Mouse (Mus musculus) forebrain, postnatal 0 days (tissue): ENCODE results near the gene Pabpc1l. TPM values are rescaled to one million over a fixed set of nuclear protein-coding genes. Genes with fewer than 3 reads are reported as not detected.

Source experiments
- ATAC-seq: fragments of 200-750 bp; cut with Nextera tagmentation; 2 replicates; pipeline ENCODE4 v1.8.0; 2017; ENCODE audit warnings: mild to moderate bottlenecking, moderate library complexity
- DNase-seq: peaks from one replicate; pipeline ENCODE4 v3.0.0-alpha.2; 2015
- H3K27ac ChIP-seq: fragments of 300-500 bp; sonication (generic); 2 replicates; pipeline ENCODE4 v1.5.1; 2014; ENCODE audit warnings: low read depth, mild to moderate bottlenecking, antibody characterized with exemption, low read length, moderate library complexity, mixed read lengths
- H3K27me3 ChIP-seq: fragments of 300-500 bp; sonication (generic); 2 replicates; pipeline ENCODE4 v1.6.1; 2014; ENCODE audit warnings: mild to moderate bottlenecking, low read length, mixed read lengths; ENCODE audit not compliant: insufficient read depth
- H3K36me3 ChIP-seq: fragments of 300-500 bp; sonication (generic); 2 replicates; pipeline ENCODE4 v1.6.1; 2014; ENCODE audit warnings: mild to moderate bottlenecking, moderate library complexity; ENCODE audit not compliant: insufficient read depth
- H3K4me1 ChIP-seq: fragments of 300-500 bp; sonication (generic); 2 replicates; pipeline ENCODE4 v1.6.1; 2014; ENCODE audit warnings: antibody characterized with exemption; ENCODE audit not compliant: insufficient read depth
- H3K4me2 ChIP-seq: fragments of 300-500 bp; sonication (generic); 2 replicates; pipeline ENCODE4 v1.6.1; 2014; ENCODE audit warnings: low read depth, mild to moderate bottlenecking, moderate library complexity
- H3K4me3 ChIP-seq: fragments of 300-500 bp; sonication (generic); 2 replicates; pipeline ENCODE4 v1.5.1; 2014; ENCODE audit warnings: low read depth, low read length, mixed read lengths
- H3K9ac ChIP-seq: fragments of 300-500 bp; sonication (generic); 2 replicates; pipeline ENCODE4 v1.6.1; 2014; ENCODE audit warnings: mild to moderate bottlenecking
- H3K9me3 ChIP-seq: fragments of 300-500 bp; sonication (generic); 2 replicates; pipeline ENCODE4 v1.6.1; 2016; ENCODE audit warnings: low read length
- CTCF ChIP-seq: sonication (generic); IDR thresholded peaks from 2 replicates; pipeline ENCODE4 v1.5.1; 2016; ENCODE audit warnings: antibody characterized with exemption, control low read depth, low read depth
- WGBS: fragments of 180-500 bp; shearing (Covaris S2); extraction: QIAGEN DNeasy Blood & Tissue Kit; methylation state at CpG from one replicate; pipeline ENCODE4 v1.1.7; 2014; 5-methylcytosine and 5-hydroxymethylcytosine counted together
- polyA plus RNA-seq: library from polyadenylated mRNA; unstranded; fragments of >200 nt; fragmentation: Nextera tagmentation; extraction: Ambion mirVana; gene quantifications from 2 replicates; pipeline ENCODE4 v1.2.1, GENCODE M21; 2015
- total RNA-seq: library from RNA; depleted of rRNA; stranded (reverse); fragments of >200 nt; gene quantifications from 2 replicates; pipeline ENCODE4 v1.2.3, GENCODE M21; 2014

The Pabpc1l gene
- total and polyA plus RNA-seq, 2 experiments from 2014 or later = 0.71 to 2.6 TPM

DNA sequence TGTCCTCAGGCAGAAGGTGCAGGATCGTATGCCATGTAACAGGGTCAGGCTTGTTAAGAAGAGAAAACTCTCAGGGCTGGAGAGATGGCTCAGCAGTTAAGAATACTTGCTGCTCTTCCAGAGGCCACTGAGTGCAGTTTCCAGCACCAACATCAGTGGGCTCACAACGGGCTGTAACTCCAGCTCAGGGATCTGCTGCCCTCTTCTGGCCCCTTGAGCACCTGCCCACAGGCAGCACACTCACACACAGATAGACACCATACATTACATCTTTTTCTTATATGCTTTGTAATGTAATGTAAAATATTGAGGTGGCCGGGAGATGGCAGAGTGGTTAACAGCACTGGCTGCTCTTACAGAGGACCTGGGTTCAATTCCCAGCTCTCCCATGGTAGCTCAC lies 7.7 kb downstream of the Pabpc1l start:
- Histone ChIP-seq H3K27me3 (no peaks in the 10 kb centered on the region), H3K36me3 (no peaks in the 10 kb centered on the region), H3K4me2 (no peak overlapping the region), H3K9me3 (no peaks in the 10 kb centered on the region), H3K9ac (no peak overlapping the region), H3K4me3 (no peak overlapping the region), H3K27ac (no peak overlapping the region), H3K4me1 (no peaks in the 10 kb centered on the region)
- no peak for DNase-seq
- 89% methylated on average over 3 of the region's 3 CpGs for WGBS
- ATAC-seq = no peak
- no peak for TF ChIP-seq CTCF

DNA sequence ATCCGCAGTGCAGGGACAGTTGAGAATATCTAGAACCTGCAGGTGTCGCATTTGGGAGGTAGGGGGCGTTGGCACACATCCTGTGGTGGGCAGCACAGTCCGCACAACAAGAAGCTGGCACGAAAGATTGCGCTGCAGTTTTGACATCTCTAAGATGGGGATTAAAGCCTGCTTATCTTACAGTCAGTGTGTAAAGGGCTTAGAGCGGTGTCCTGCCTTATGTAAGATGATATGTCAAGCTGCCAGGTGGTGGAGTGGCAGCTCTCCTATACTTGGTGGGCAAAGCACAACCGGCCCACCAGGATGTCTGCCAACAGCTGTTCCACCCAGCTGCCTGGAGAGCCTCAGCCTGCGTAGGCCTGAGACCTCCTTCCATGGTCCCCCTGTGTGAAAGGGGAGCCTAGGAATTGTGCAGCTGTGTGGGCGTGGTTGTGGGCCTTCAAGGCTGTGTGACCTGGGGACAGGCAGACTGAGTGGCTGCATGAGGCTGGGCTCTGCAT lies 11.3 kb downstream of the Pabpc1l start:
- no peak for DNase-seq
- whole genome bisulfite sequencing = 51% methylated on average over 10 of the region's 10 CpGs
- Histone ChIP-seq H3K27me3 (no peaks in the 10 kb centered on the region), H3K27ac (no peak overlapping the region), H3K4me3 (no peak overlapping the region), H3K36me3 (no peaks in the 10 kb centered on the region), H3K9ac (no peak overlapping the region), H3K4me1 (no peaks in the 10 kb centered on the region), H3K4me2 (no peak overlapping the region), H3K9me3 (no peaks in the 10 kb centered on the region)
- TF ChIP-seq CTCF = no peak
- no peak for ATAC-seq

DNA sequence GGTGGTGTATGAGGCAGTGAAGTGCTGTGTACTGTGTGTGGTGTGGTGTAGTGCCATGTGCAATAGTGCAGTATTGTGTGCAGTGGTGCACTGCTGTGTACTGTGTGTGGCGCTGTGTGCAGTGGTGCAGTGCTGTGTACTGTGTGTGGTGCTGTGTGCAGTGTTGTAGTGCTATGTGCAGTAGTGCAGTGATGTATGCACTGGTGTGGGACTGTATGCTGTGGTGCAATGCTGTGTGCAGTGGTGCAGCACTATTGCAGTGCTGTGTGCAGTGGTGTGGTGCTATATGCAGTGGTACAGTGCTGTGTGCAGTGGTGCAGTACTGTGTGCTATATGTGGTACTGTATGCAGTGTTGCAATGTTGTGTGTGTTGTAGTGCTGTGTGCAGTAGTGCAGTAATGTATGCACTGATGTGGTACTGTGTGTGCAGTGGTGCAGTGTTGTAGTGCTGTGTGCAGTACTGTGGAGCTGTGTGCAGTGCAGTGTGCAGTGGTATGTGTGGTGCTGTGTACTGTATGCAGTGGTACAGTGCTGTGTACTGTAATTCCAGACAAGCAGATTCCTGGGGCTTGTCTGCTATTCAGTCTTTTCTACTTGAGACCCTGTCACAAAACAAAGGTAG lies 13.3 kb downstream of the Pabpc1l start:
- Histone ChIP-seq H3K4me1 (no peaks in the 10 kb centered on the region), H3K27ac (no peak overlapping the region), H3K9ac (no peak overlapping the region), H3K4me2 (no peak overlapping the region), H3K4me3 (no peak overlapping the region), H3K9me3 (no peaks in the 10 kb centered on the region), H3K27me3 (no peaks in the 10 kb centered on the region), H3K36me3 (no peaks in the 10 kb centered on the region)
- DNase-seq = no peak
- TF ChIP-seq CTCF = no peak
- WGBS = 93% methylated on average over 1 of the region's 1 CpGs
- peak; percentile 36 for ATAC-seq

DNA sequence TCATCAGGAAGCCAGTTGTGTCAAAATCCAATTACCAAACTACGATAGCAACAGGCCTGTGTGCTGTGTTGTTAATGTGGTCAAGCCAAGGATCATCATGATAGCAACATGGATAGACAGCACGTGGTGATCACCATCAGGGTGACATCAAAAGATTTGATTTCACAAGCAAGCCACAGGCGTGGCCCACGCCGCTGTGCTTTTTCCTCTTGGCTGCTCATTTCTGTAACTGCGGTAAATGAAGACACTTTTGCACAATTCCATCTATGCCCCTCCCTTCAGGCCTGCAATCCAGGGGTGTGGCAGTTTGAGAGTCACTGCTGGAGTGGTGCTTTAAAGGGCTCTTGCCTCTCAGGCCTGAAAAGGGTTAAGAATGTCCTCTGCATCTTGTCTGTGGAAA lies 15.7 kb downstream of the Pabpc1l start:
- Histone ChIP-seq H3K4me2 (no peak overlapping the region), H3K4me3 (no peak overlapping the region), H3K9ac (no peak overlapping the region), H3K4me1 (no peaks in the 10 kb centered on the region), H3K27ac (no peak overlapping the region), H3K36me3 (no peaks in the 10 kb centered on the region), H3K9me3 (no peaks in the 10 kb centered on the region), H3K27me3 (no peaks in the 10 kb centered on the region)
- DNase-seq = no peak
- WGBS = 86% methylated on average over 6 of the region's 6 CpGs
- TF ChIP-seq CTCF = no peak
- no peak for ATAC-seq

DNA sequence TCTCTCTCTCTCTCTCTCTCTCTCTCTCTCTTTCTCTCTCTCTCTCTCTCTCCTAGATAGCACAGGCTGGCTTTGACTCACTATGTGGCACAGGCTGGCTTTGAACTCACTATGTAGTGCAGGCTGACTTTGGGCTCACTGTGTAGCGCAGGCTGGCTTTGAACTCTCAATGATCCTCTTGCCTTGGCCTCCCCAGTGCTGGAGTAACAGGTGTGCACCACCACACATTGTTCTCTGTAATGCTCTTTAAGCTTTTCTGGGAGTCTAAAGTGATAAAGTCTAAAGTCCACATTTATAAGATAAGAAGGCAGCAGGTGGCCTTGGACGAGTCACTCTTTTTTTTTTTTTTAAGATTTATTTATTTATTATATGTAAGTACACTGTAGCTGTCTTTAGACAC lies 16.3 kb downstream of the Pabpc1l start:
- no peak for ATAC-seq
- no peak overlapping the region for H3K9ac ChIP-seq
- WGBS = 91% methylated on average over 2 of the region's 2 CpGs
- no peaks in the 10 kb centered on the region for H3K27me3 ChIP-seq
- H3K36me3 ChIP-seq = no peaks in the 10 kb centered on the region
- H3K4me3 ChIP-seq = no peak overlapping the region
- no peak overlapping the region for H3K27ac ChIP-seq
- no peak for DNase-seq
- no peaks in the 10 kb centered on the region for H3K9me3 ChIP-seq
- TF ChIP-seq CTCF = no peak
- H3K4me2 ChIP-seq = no peak overlapping the region
- no peaks in the 10 kb centered on the region for H3K4me1 ChIP-seq

DNA sequence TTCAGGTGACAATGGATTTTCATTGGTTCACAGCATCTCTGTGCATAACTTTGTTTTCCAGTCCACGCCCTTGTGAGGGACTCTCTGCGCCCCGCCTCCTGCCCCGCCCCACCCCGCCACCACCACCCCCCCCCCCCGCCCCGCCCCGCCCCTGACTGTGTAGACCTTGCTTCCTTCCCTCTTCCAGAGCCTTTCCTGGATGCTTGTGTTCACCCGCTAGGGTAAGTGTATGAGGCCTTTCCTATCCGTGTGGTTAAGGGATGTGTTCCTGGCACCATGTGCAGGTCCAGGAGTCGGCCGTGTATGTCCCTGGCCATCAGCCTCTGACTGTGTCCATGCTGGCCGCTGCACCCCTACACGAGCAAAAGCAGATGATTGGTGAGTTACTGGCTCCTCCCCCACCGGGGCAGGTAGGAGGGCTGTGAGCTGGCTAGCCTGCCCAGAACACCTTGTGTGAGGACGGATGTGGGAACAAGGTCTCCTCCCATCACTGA lies 22.0 kb downstream of the Pabpc1l start:
- Histone ChIP-seq H3K27me3 (no peaks in the 10 kb centered on the region), H3K9ac (no peak overlapping the region), H3K27ac (no peak overlapping the region), H3K9me3 (no peaks in the 10 kb centered on the region), H3K4me1 (no peaks in the 10 kb centered on the region), H3K36me3 (peaks cover 9% of the 10 kb centered on the region; the same call in 1 of the 2 replicates), H3K4me3 (peak overlapping the region; percentile 24; the same call in 1 of the 2 replicates), H3K4me2 (peak overlapping the region; percentile 46)
- no peak for TF ChIP-seq CTCF
- 4% methylated on average over 13 of the region's 16 CpGs for WGBS
- DNase-seq (peak; percentile 27), ATAC-seq (peak; percentile 42)

DNA sequence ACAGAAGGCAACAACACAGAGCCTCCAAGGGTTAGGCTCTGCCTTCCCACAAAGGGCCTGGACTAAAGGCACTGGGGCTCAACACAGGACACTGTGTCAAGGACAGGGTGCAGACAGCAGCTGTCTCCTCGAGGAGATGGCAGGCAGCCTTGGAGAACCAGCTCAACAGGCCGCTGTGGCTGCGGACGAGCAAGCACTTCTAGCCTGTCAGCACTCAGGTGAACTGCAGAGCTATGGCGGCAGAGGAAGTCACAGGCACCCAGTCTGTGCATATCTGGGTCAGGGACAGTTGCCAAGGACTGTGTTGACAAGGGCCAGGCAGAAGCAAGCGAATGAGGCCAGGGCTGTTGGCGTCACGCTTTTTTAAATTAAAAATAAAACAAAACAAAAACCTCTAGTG lies 28.5 kb downstream of the Pabpc1l start:
- WGBS = 90% methylated on average over 8 of the region's 8 CpGs

More for the DNA sequence above, 28.5 kb downstream of the Pabpc1l start:
- H3K4me1 ChIP-seq = no peaks in the 10 kb centered on the region
- no peak for TF ChIP-seq CTCF
- H3K9me3 ChIP-seq = no peaks in the 10 kb centered on the region
- H3K27me3 ChIP-seq = no peaks in the 10 kb centered on the region
- no peak overlapping the region for H3K27ac ChIP-seq
- H3K4me2 ChIP-seq = no peak overlapping the region
- no peak for DNase-seq
- H3K36me3 ChIP-seq = peaks cover 64% of the 10 kb centered on the region
- no peak overlapping the region for H3K4me3 ChIP-seq
- no peak for ATAC-seq
- no peak overlapping the region for H3K9ac ChIP-seq
